Comparison of ENCODE assay signal across 8 mouse cellular contexts in the genomic region with DNA sequence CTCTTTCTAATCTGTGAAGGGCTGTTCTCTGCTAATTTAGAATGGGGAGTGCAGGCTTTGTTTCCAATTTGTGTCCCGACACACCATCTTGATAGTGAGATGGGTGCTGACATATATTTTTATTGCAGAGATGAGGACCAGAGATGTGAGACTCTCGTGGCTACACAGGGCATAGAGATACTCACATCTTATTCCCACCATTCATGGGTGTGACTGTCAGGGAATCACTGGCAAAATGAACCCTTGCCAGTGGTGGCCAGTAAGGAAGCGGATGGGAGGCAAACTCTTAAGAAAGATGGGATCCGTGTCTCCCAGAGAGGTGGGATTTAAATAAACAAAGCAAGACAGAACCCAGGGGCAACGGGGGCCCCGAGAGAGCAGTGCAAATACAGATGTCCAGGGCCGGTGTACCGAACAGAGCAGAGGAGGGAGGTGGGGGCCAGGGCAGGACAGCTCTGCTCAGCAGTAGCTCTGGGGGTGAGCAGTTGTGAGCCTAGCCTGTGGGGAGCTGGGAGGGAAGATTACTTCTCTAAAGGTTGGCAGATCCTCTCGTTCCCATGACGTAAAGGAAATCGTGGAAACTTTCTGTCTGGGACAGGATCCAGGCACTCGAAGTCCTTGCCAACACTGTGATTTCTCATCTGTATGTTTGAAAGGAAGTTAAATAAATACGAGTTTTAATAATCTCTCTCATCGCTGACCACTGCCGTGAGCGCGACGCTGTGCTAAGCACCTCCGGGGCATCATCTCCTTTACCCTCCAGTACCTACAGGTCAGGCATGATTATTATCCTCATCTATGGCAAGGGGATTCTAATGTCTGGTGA.
DNase-seq lines count a peak whose midpoint lies in the region; ATAC-seq and TF ChIP-seq lines count a peak whose summit lies in the region.

No protein-coding gene starts in this region.

- peaks cover 17% of the 10 kb centered on the region for H3K4me1 ChIP-seq in hindbrain, embryonic 16.5 days (ENCODE audit: control insufficient read depth, insufficient read depth, low read depth, low read length)
- peaks cover 10% of the 10 kb centered on the region for H3K4me1 ChIP-seq in lung, embryonic 14.5 days (ENCODE audit: insufficient read depth)
- peaks cover 17% of the 10 kb centered on the region; the same call in 1 of the 2 replicates for H3K4me1 ChIP-seq in stomach, embryonic 15.5 days

- peak overlapping the region; percentile 75 for H3K27ac ChIP-seq in gastrocnemius, adult 2 months
- H3K27ac ChIP-seq in hindbrain, embryonic 16.5 days (ENCODE audit: low read depth, low read length) = peak overlapping the region; percentile 31; the same call in 1 of the 2 replicates
- peak overlapping the region; percentile 74; the same call in 1 of the 2 replicates for H3K27ac ChIP-seq in lung, embryonic 14.5 days (ENCODE audit: low read depth)
- peak overlapping the region; percentile 90 for H3K27ac ChIP-seq in stomach, embryonic 15.5 days

- intact Hi-C loops in gastrocnemius, adult 2 months (cut with DNase I) = loop anchor here (1.0 kb wide), 2 partner anchors 130 to 361 kb away; no protein-coding TSS in a partner anchor

- TF ChIP-seq CTCF in gastrocnemius, adult 2 months (IDR thresholded peaks at IDR 0.05) = no peak
- no peak for TF ChIP-seq CTCF in lung, embryonic 14.5 days (IDR thresholded peaks at IDR 0.05; ENCODE audit: low read depth)

- no peaks in the 10 kb centered on the region for H3K9me3 ChIP-seq in hindbrain, embryonic 16.5 days (ENCODE audit: control insufficient read depth, low read length)
- no peaks in the 10 kb centered on the region for H3K9me3 ChIP-seq in lung, embryonic 14.5 days (ENCODE audit: low read depth, low read length)
- H3K9me3 ChIP-seq in stomach, embryonic 15.5 days = no peaks in the 10 kb centered on the region

- peak overlapping the region; percentile 14 for H3K4me2 ChIP-seq in hindbrain, embryonic 16.5 days (ENCODE audit: low read length)
- H3K4me2 ChIP-seq in lung, embryonic 14.5 days = peak overlapping the region; percentile 57
- H3K4me2 ChIP-seq in stomach, embryonic 15.5 days = peak overlapping the region; percentile 42

- ATAC-seq in hindbrain, embryonic 16.5 days = peak; percentile 63
- peak; percentile 90 for ATAC-seq in lung, embryonic 14.5 days (ENCODE audit: insufficient read depth)
- ATAC-seq in stomach, embryonic 15.5 days (ENCODE audit: insufficient read depth, low FRiP score, low read depth) = peak; percentile 86

- H3K9ac ChIP-seq in hindbrain, embryonic 16.5 days (ENCODE audit: low read depth, low read length) = no peak overlapping the region
- H3K9ac ChIP-seq in lung, embryonic 14.5 days = no peak overlapping the region
- no peak overlapping the region for H3K9ac ChIP-seq in stomach, embryonic 15.5 days

- no peaks in the 10 kb centered on the region for H3K27me3 ChIP-seq in hindbrain, embryonic 16.5 days (replicated peaks; ENCODE audit: control insufficient read depth, insufficient read depth, low read length)
- H3K27me3 ChIP-seq in lung, embryonic 14.5 days (ENCODE audit: insufficient read depth, low read length) = no peaks in the 10 kb centered on the region
- no peaks in the 10 kb centered on the region; the same call in 1 of the 2 replicates for H3K27me3 ChIP-seq in stomach, embryonic 15.5 days (replicated peaks)

- H3K36me3 ChIP-seq in hindbrain, embryonic 16.5 days (ENCODE audit: control insufficient read depth, insufficient read depth, low read length) = no peaks in the 10 kb centered on the region
- no peaks in the 10 kb centered on the region for H3K36me3 ChIP-seq in lung, embryonic 14.5 days (ENCODE audit: insufficient read depth)
- H3K36me3 ChIP-seq in stomach, embryonic 15.5 days = no peaks in the 10 kb centered on the region

- H3K4me3 ChIP-seq in gastrocnemius, adult 2 months = peak overlapping the region; percentile 61
- H3K4me3 ChIP-seq in hindbrain, embryonic 16.5 days (ENCODE audit: low read length) = no peak overlapping the region
- peak overlapping the region; percentile 18 for H3K4me3 ChIP-seq in lung, embryonic 14.5 days (ENCODE audit: low read depth, low read length)
- H3K4me3 ChIP-seq in stomach, embryonic 15.5 days (replicated peaks) = peak overlapping the region; percentile 19; the same call in 1 of the 2 replicates

- peak; percentile 51 to 53 for DNase-seq in right cerebral cortex, postnatal 10 days (ENCODE audit: low spot score in 2 of 2)
- no peak for DNase-seq in right cerebral cortex, postnatal 4 days
- peak; percentile 49 for DNase-seq in gastrocnemius, adult 2 months
- peak; percentile 96 for DNase-seq in lung, embryonic 14.5 days
- DNase-seq in thymus, postnatal 0 days (ENCODE audit: low spot score) = no peak
- no peak for DNase-seq in c-Kit-positive CD71-positive TER-119-positive erythroid progenitor cells, embryonic 14.5 days (ENCODE audit: low spot score)

- WGBS in hindbrain, embryonic 16.5 days = 49% methylated on average over 19 of the region's 19 CpGs
- 14% methylated on average over 19 of the region's 19 CpGs for WGBS in lung, embryonic 14.5 days
- 29% methylated on average over 19 of the region's 19 CpGs for WGBS in stomach, embryonic 15.5 days

Comparison
In these comparisons a context has a peak if more than half of its experiments do, and no peak if none do; other contexts are left out.
1. DNase-seq: peak in right cerebral cortex, postnatal 10 days (2 of 2), gastrocnemius, adult 2 months (single experiment) and lung, embryonic 14.5 days (single experiment); none in right cerebral cortex, postnatal 4 days (single experiment), thymus, postnatal 0 days (single experiment) and c-Kit-positive CD71-positive TER-119-positive erythroid progenitor cells, embryonic 14.5 days (single experiment).
2. H3K27ac ChIP-seq: peak in every context shown above with its lines; median percentile 90 in stomach, embryonic 15.5 days; 75 in gastrocnemius, adult 2 months; 74 in lung, embryonic 14.5 days; 31 in hindbrain, embryonic 16.5 days.
3. Peak in every context shown above with its lines, with median percentiles within 50 percentile points of each other: ATAC-seq and H3K4me2 ChIP-seq.